In genomic region chr13:58402003-58402743, GRCm38 (mm10) we compare ENCODE assay signal across 8 mouse cellular contexts. TPM values are rescaled to one million over a fixed set of nuclear protein-coding genes. Genes with fewer than 3 reads are reported as not detected.
A peak's percentile ranks its signal among the peaks of the same experiment; 100 is the strongest.
DNase-seq lines count a peak whose midpoint lies in the region; ATAC-seq and TF ChIP-seq lines count a peak whose summit lies in the region.

Gene Rmi1 (plus strand): TSS chr13:58402248.

- intact Hi-C loops in heart, postnatal 14 days (cut with DNase I), result loop anchor here (5.0 kb wide), 1 partner anchor 140 kb away; no protein-coding TSS in a partner anchor

- peak within 1 kb of the TSS; percentile 68 for H3K4me2 ChIP-seq in forebrain, embryonic 14.5 days (ENCODE audit: low read length)

- H3K27ac ChIP-seq in ES-Bruce4 (ENCODE audit: insufficient read depth, low read length), result peak within 1 kb of the TSS; percentile 68
- peak within 1 kb of the TSS; percentile 100 for H3K27ac ChIP-seq in forebrain, embryonic 14.5 days (ENCODE audit: low read depth, low read length)

- no peak for TF ChIP-seq CTCF in ES-Bruce4 (IDR thresholded peaks at IDR 0.05; ENCODE audit: low read depth, low read length)
- TF ChIP-seq CTCF in lung, adult 2 months (IDR thresholded peaks at IDR 0.05; ENCODE audit: insufficient read depth, low read length), result no peak

- WGBS in forebrain, embryonic 14.5 days, result under 1% methylated on average over 84 of the region's 91 CpGs
- WGBS in lung, adult 2 months, result under 1% methylated on average over 90 of the region's 91 CpGs

- H3K9ac ChIP-seq in ES-Bruce4 (ENCODE audit: low read depth, poor library complexity, severe bottlenecking), result peak within 1 kb of the TSS; percentile 96
- H3K9ac ChIP-seq in forebrain, embryonic 14.5 days (ENCODE audit: low read length), result peak within 1 kb of the TSS; percentile 100

- peak; percentile 89 for TF ChIP-seq POLR2A in ES-Bruce4 (IDR thresholded peaks at IDR 0.05; ENCODE audit: insufficient read depth, low read length)
- peak; percentile 100 for TF ChIP-seq POLR2A in lung, adult 2 months (IDR thresholded peaks at IDR 0.05; ENCODE audit: borderline replicate concordance, extremely low read depth, low read depth, low read length)

- H3K36me3 ChIP-seq in ES-Bruce4 (ENCODE audit: control insufficient read depth, insufficient read depth, low read length, poor library complexity, severe bottlenecking), result peaks cover 21% of the 10 kb centered on the region
- peaks cover 16% of the 10 kb centered on the region for H3K36me3 ChIP-seq in forebrain, embryonic 14.5 days (ENCODE audit: control insufficient read depth, insufficient read depth, low read length)

- peak; percentile 99 for DNase-seq in forebrain, embryonic 14.5 days (ENCODE audit: low spot score)
- DNase-seq in heart, postnatal 14 days, result peak; percentile 98 to 99
- peak; percentile 96 to 98 for DNase-seq in layer of hippocampus, adult 18-20 months (ENCODE audit: low spot score in 2 of 2)
- DNase-seq in lung, adult 2 months, result peak; percentile 99
- peak; percentile 93 to 95 for DNase-seq in thymus, adult 18-20 months

- H3K4me3 ChIP-seq in ES-Bruce4 (ENCODE audit: low read depth, low read length), result peak within 1 kb of the TSS; percentile 90
- H3K4me3 ChIP-seq in forebrain, embryonic 14.5 days (ENCODE audit: low read depth, low read length), result peak within 1 kb of the TSS; percentile 99
- peak within 1 kb of the TSS; percentile 99 for H3K4me3 ChIP-seq in lung, adult 2 months (replicated peaks; ENCODE audit: extremely low read depth, low read depth, low read length)

- ATAC-seq in cerebellum, adult (ENCODE audit: insufficient number of reproducible peaks, low FRiP score, low TSS enrichment), result peak; percentile 92
- peak; percentile 96 for ATAC-seq in forebrain, embryonic 14.5 days
- peak; percentile 86 for ATAC-seq in neutrophil, adult 5-6 weeks (ENCODE audit: extremely low read depth, insufficient number of reproducible peaks, low FRiP score, poor library complexity, severe bottlenecking)

- peak; percentile 78 for TF ChIP-seq EP300 in ES-Bruce4 (IDR thresholded peaks at IDR 0.05; ENCODE audit: insufficient read depth, low read depth, low read length)

- no peaks in the 10 kb centered on the region for H3K27me3 ChIP-seq in ES-Bruce4 (ENCODE audit: control insufficient read depth, insufficient read depth, low read length, poor library complexity, severe bottlenecking)
- no peaks in the 10 kb centered on the region for H3K27me3 ChIP-seq in forebrain, embryonic 14.5 days (replicated peaks; ENCODE audit: control insufficient read depth, insufficient read depth, low read length)

- H3K9me3 ChIP-seq in ES-Bruce4 (replicated peaks; ENCODE audit: control insufficient read depth, insufficient read depth, low read length, poor library complexity, severe bottlenecking), result no peaks in the 10 kb centered on the region
- no peaks in the 10 kb centered on the region for H3K9me3 ChIP-seq in forebrain, embryonic 14.5 days (replicated peaks; ENCODE audit: control insufficient read depth, low read length)

- no peaks in the 10 kb centered on the region for H3K4me1 ChIP-seq in ES-Bruce4 (ENCODE audit: control insufficient read depth, insufficient read depth, low read length)
- H3K4me1 ChIP-seq in forebrain, embryonic 14.5 days (ENCODE audit: control insufficient read depth, insufficient read depth, low read length), result peaks cover 4% of the 10 kb centered on the region; the same call in 1 of the 2 replicates
- H3K4me1 ChIP-seq in lung, adult 2 months (ENCODE audit: control insufficient read depth, insufficient read depth, low read length), result no peaks in the 10 kb centered on the region; the same call in 1 of the 2 replicates

RNA-seq across cellular contexts. Expression of gene Rmi1, which starts in this region (rescaled TPM):
- 31.3 and 31.7 TPM in 2 replicates for polyA plus RNA-seq in ES-Bruce4 (2011; ENCODE audit: insufficient read depth, insufficient read length, low read depth, missing spikeins)
- polyA plus RNA-seq in forebrain, embryonic 14.5 days (2014; fragmentation: Nextera tagmentation; extraction: Ambion mirVana), result 23.8 and 24.6 TPM in 2 replicates
- 1 to 10 TPM; 9.5 to 9.6 TPM for total RNA-seq in heart, postnatal 14 days (2021)
- total RNA-seq in layer of hippocampus, adult 18-20 months (2021), result 10 to 100 TPM; 15.4 to 16.6 TPM
- polyA plus RNA-seq in lung, adult 2 months (2012; rRNA removed), result 8.7 and 9.7 TPM in 2 replicates
- total RNA-seq in neutrophil, adult 5-6 weeks (2017), result 38.4 and 45.8 TPM in 2 replicates

Comparison
In these comparisons a context has a peak if more than half of its experiments do, and no peak if none do; other contexts are left out.
1. Peak in every context shown above with its lines: DNase-seq, ATAC-seq, H3K4me3 ChIP-seq and H3K27ac ChIP-seq.